Mouse (Mus musculus) cerebellum, postnatal 10 days (tissue): Measurements from ENCODE around the gene Bmp7.

Experiments
- DNase-seq, 2 experiments: peaks; one replicate each; pipeline ENCODE4 v3.0.0; 2021; ENCODE audit warnings: mixed read lengths in 2 of 2

The Bmp7 gene

DNA sequence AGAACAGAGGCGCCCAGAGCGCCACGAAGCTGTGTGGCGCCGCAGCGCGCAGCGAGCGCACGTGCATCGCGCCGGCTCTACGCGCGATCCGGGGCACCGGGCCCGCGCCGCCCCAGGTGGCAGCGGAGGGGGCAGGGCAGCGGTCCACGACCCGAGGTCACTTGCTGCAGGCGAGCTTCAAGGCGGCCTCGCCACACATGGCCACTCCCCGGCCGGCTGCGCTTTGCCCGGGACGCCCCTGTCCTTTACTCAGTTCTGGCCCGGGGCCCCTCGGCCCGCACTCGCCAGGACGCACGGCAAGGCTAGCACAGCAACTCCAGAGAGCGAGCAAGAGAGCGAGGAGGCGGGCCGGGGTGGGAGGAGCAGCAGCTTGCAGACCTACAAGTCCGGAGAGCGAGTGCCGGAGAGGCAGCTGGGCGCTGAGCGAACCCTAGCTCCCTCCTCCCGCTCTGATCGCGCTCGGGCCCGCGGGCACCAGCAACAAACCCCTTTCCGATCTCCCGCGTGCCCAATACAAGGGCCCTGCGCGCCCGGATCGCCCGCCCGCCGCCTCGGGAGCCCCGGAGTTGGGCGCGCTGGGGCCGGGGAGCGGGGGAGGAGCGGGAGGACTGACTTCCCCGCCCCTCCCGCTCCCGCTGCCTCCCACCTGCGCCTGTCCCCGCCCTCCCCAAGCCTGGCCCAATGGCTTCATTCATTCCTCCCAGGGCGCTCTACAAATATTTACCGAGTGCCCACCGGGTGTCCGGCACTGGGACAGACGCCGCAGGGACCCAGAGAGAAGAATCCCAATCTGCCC lies at the start of gene Bmp7:
Gene Bmp7 (minus strand): TSS at position 319 of the 796 bp plus-strand sequence.
- peak; percentile 54 to 67 for DNase-seq

DNA sequence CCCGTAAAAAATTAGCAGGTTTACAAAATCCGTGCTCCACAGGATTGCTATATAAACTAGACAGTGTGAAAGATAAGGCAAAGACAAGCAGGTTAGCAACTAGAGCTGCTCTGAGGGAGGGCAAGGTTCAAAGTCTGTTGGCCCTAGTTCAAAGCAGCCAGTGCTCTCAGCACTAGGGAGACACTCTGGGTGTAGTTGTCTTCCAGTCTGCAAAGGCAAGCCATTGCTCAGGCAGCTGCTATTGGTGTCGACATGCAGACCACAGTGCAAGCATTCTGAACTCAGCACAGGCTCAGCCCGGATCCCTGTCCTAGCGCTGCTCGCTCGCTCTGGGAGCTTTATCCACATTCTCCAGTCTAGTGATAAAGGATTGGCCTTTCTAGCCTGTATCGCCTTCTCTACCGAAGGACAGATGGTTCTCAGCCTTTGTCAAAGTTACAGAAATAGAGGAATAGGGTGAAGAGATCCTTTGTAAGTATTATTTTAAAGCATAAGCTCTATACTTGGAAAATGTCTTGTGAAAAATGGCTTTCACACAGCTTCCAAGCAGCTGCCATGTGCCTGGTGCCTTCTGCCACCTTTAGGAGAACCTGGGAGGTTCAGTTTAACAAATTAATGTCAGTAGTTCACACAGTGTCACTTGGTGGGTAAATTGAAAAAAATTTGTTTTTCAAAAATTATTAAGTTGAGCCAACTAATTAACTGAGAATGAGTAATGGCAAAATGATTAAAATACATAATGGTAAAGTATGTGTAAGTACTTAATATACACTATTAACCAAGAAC lies 42.8 kb upstream of the Bmp7 start:
- DNase-seq: no peak

DNA sequence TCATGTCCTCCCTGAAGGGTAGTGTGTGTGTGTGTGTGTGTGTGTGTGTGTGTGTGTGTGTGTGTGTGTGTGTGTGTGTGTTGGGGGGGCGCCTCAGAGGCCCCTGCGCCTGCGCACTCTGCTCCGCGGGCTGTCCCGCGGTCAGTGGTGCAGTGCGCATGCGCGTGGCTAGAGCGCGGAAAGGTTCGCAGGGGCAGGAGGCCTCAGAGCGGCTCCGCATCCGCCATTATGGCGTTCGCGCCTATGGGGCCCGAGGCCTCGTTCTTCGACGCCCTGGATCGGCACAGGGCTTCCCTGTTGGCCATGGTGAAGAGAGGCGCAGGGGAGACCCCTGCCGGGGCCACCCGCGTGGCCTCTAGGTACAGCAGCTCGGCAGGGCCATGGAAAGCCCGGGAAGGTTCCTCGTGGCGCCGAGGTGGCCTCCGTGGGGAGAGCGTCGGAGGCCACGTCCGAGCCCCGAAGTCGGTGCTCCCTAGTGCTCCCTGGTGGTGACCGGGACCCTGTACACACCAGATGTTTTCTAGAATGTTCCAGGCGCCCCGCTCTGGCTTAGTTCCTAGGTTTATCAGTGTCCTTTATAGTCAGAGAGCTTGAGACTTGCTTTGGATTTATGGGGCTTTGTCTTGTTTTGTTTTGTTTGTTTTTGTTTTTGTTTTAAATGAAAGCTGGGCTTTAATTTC lies 39.7 kb upstream of the Bmp7 start:
- no peak for DNase-seq

DNA sequence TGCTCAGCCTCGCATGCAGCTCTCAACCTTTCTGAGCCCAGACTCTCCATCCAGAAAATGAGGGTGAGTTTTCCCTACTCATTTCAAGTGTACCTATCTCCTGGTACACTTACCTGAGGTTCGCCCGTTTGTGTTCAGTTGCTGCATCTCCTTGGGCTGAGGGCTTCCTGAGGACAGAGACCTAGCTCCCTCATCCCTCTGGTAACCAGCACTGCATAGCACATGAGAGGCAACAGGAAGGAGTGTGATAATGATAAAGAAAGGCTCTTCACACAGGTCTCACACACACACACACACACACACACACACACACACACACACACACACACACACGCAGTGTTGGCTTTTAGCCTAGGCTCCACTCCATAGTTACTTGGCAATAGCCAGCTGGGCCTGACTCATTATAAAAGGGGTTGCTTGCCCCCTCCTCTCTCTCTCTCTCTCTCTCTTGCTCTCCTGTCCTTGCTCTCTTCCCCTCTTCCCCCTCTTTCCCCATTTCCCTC lies 38.1 kb upstream of the Bmp7 start:
- DNase-seq: peak; percentile 35 to 36

DNA sequence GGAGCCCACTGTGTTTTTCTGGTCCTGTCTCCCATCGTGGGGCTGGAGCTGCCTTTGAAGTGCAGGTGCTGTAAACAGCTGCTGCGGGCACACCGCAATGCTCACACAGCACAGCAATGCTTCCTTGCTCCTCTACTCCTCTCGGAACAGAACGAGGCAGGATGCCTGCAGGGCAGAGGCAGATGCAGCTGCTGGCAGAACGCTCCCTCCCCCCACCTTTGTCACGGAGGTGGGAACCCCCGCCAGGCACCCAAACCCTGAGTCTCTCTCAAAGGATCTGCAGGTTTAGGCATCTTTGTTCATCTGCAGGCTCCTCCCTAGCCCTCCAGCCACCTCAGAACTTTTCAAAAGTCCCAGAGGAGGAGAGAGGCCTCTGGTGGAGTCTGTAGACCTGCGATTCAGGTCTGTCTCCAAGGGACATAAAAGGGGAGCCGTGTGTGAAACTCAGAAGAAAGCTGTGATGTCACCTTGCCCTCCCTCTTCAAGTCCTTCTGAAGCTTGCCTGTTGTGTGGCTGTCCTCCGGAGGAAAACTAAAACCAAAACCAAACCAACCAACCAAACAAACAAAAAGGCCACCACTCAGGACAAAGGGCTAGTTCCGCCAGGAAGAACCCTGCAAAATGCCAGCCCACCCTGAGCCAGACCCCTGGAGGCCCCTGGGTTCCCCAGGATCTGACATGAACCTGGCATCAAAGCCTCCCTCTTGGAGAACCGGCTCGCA lies 37.4 kb upstream of the Bmp7 start, which contains the start of gene Spo11:
Gene Spo11 (plus strand): TSS at position 292 of the 722 bp plus-strand sequence.
- DNase-seq: peak in 1 of 2 experiments; percentile 23

DNA sequence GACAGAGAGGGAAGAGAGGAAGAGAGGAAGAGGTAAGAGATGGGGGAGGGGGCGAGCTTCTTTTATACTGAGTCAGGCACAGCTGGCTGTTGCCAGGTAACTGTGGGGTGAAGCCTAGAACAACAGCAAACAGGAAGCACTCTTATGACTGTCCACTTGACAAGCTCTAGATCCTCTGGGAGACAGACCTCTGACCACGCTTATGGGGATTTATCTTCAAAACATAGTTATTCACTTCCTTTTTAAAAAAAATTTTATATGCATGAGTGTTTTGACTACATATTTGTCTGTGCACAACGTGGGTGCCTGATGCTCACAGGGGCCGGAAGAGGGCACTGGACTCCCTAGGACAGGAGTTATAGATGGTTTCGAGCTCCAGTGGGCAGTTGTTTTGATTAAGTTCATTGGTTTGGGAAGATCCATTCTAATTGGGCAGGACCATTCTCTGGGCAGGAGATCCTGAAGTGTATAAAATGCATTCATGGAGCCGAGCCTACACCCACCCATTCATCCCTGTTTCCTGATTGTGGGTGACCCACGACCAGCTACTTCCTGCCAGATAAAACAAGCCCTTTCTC lies 36.6 kb upstream of the Bmp7 start:
- no peak for DNase-seq

DNA sequence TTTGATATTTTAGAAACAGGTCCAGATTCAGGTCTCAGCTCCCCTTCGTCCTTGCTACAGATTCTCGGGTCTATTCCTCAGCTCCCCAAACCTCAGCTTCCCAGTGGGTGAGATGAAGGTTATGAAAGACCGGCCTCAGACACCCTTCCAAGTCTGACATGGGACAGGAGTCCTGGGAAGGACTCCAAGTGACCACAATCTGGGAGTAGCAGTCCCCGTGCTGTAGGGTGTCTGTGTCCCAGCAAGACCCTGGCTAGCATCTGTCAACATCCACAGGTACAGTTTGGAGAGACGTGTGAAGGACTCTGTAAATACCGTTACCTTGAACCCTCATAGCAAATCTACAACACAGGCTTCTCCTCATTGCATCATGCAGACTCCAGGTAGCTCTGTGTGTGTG lies 35.0 kb upstream of the Bmp7 start:
- DNase-seq: no peak

DNA sequence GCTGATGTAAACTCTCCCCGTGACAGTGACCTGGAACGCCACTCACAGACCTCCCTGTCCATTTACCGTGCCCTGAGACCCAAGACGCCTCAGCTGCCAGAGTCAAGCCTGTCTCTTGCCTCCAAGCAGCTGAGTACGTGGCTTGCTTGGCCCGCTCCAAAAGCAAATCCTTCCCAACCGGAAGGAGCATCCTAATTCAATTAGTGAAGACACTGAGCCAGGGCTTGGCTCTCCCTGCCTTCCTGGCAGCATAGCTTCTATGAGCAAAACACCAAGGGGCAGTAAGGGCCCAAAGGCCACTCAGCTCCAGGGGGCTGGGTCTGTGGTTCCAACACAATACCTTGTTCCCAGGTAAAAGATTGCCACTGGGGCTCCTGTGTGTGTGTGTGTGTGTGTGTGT lies 34.6 kb upstream of the Bmp7 start:
- peak; percentile 82 to 84 for DNase-seq

DNA sequence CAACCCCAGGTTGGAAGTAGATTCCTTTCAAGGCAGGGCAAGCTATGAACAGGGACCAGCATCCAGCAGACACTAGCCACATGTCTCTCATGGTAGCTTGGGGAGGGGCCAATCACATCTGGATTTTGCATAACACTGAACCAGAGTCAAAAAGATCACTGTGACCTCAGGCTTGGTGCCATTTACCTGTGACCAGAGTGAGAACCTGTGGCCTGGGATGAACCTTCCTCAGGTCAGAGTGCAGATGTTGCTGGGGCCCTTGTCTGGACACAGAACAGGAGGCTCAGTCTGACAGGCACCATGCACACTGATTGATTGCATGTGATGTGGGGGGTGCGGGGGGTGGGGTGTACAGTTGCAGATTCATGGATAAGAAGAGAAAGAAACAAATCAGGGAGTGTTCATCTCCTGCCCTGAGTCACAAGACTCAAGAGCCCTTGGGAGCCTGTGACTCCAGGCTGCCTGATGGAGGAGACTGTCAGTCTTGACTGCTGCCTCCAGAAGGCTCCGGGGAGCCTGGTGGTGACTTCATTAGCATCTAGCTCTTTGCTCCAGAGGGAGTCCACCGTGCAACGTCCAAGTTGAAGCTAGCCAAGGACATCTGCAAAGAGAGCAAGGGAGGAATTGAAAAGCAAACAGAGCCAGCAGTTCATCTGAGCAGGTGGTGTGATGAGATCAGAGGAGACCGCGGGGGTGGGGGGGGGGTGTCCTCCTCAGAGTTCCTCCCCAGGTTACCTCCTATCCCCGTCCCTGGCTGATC lies 33.9 kb upstream of the Bmp7 start:
- peak in 1 of 2 experiments; percentile 35 for DNase-seq

DNA sequence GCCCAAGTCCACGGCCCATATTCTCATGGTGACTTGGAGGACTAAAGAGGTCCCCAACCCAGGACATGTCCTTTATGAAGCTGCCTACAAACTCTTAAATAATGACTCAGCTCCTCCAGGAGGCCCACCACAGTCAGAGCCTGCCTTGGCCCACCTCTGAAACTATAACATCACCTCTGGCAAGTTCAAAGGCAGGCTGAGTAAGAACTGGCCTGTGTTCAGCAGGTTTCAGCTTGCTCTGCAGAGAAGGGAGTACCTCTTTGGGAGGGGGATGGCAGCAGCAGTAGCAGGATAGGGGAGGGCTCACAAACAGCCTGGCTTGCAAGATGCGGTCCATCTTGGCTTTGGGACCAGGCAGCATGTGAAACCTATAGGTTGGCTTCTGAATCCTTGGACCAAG lies 31.7 kb upstream of the Bmp7 start:
- no peak for DNase-seq

DNA sequence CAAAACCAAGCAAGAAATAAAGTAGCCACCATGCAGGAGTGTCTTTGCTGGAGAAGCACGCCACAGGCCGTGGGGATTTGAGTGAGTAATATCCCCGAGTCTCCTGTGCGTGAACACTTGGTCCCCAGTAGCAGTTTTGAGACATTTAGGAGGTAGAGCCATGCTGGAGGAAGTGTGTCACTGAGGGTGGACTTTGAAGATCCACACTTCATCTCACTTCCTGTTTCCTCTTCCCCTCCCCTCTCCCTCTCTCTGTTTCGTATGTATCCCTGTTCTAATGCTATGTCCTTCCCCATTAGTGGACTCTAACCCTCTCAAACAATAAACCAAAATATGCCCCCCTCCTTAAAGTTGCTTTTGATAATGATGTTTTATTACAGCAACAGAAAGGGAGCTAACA lies 26.4 kb upstream of the Bmp7 start:
- DNase-seq: no peak

DNA sequence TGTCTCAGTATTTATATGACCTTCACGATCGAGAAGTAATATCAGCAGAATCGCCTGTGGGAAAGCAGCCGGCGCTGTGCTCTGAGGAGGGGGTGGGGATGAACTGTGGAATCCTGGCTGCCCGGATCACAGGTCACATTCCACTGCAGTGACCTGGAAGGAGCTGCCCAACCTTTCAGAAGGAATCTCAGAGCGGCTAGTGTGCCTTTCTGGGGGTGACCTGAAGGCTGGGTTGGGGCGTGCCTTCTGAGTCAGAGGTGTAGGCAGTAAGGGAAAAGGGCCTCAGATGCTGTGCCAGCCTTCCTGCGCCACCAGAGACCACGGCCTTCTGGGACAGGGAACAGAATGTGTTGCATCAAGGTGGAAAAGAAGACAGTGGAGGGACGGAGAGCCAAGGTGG lies 25.1 kb upstream of the Bmp7 start:
- no peak for DNase-seq

DNA sequence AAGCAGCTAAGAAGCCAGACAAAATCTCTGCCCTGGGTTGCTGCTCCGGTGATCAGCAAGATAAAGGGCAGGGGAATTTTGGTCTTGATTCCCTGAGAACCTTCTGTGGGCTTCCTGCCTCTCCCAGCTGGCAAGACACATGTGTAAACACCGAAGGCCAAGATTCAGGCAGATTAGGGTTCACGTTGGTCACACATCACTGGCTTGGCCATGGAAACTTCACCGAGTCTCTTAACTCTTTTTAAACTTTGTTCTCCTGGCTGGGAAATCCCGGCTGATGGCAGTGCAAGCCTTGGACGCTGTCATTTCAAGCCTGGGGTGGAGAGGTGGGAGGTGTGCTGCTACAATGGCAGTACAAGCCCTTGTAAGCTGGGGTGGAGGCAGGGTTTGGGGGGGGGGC lies 21.1 kb upstream of the Bmp7 start:
- DNase-seq: no peak

DNA sequence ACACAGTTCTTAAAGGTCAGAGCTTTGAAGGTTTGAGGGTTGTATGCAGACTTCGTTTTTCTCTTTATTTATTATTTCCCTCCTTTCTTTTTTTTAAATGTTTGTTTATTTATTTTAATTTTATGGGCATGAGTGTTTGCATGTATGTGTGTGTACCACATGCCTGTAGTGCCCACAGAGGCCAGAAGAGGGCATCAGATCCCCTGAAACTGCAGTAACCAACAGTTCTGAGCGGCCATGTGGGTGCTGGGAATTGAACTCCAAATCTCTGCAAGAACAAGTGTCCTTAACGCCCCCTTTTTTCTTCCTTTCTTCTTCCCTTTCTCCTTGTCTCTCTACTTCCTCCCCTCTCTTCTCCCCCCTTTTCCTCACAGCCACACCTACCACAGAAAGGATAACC lies 20.2 kb upstream of the Bmp7 start:
- no peak for DNase-seq

DNA sequence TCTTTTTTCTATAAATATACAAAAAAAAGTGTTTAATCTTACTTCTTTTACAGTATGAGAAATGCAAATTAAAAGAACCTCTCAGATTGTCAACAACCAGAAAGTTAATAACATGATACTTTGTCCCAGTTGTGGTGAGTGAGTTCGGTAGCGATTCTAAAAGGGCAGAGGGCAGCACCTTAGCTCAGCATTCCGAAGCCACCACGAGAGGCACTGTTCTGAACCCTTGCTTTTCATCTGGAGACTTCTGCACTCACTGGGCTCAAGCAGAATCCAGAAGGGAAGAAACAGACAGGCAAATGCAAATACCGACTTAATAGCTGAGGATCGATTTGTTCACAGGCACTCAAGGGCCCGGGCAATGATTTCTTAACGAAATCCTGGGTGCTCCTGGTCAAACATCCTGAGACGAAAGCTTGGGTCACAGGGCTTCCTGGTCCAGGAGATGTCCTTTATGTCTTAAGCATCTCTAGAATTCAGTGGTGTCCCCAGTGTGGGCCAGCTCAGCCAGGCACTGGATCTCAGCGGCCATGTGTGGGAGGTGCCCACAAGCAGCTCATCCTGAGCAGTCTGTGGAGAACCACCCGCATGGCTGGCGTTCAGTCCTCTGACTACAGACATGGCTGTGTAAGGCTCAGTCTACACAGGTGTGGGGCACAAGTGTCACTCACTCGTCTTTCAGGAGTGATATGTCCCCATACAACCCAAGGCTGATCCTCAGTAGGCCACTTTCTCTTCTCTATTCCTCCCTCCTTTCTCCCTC lies 19.1 kb upstream of the Bmp7 start:
- no peak for DNase-seq

DNA sequence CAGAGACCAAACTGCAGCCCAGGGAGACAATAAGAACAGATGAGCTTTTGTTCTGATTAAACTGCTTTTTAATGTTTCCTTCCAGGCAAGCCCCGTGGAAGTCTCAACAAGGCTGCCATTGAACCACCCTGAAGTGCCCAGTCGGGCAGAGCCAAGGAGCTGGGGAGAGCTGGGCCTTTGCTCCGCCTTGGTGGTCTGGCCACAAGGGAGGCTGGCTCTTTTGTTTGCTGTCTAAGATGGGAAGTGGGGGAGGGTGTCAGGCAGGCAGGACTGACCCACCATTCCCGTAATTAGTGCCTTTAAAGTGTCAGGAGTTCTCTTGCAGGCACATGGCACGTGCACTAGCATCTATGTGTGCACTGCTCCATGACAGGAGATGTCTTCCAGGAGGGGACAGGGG lies 18.5 kb upstream of the Bmp7 start:
- DNase-seq: no peak

DNA sequence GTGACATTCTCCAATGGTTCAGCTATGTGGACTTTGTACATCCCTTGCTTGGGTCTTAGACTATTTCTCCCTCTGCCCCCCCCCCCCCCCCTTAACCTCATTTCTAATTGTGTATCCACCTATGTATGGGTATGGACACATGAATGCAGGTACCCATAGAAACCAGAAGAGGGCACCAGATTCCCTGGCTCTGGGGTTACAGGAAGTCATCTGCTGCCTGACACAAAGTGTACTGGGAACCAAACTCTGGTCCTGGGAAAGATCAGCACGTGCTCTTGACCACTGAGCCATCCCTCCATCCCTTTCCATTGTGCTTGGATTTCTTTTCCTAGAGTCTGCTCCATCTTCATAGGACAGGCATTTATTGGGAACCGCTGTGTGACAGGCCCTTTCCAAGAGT lies 11.9 kb upstream of the Bmp7 start:
- DNase-seq: no peak

DNA sequence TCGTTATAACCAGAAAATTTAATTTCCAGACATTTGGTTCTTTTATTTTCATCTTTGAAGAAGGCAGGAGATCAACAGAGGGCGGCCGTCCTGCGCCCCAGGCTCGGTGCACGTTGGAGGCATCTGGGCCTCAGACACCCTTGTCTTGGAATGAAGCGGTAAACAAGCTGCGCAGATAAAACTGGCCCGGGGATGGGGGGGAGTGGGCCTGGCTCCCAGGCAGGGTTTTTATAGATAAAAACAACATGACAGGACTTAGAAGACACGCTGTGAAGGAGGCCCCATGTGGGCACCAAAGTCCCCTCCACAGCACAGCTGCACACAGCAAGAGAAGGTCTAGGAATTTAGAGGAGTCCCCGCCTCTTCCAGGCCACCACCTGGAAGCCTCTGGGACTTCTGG lies 10.6 kb upstream of the Bmp7 start:
- no peak for DNase-seq

DNA sequence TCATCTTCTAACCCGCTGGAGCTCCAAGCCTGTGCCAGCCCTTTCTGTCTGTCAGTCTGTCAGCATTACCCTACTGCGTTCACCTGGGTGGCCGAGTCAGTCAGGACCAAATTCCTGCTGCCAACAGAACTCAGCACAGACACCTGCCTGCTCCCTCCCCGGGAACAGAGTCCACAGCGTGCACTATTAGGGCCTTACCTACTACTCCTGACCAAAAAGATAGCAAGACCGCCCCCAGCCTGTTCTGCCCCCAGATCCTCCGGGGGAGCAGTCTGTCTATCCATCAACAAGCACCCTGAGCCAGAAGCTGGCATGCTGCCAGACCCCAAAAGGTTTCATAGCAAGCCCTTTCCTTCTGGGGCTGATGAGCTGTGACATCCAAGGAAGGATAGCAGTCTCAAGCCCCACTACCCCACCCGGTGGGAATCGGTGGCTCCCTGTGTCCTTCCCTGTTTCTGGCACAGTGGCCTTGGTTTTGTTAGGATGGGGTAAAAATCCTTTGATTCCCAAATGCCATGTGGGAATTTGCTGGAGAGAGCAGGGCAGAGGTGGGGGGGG lies 10.1 kb upstream of the Bmp7 start:
- DNase-seq: peak; percentile 41 to 47

DNA sequence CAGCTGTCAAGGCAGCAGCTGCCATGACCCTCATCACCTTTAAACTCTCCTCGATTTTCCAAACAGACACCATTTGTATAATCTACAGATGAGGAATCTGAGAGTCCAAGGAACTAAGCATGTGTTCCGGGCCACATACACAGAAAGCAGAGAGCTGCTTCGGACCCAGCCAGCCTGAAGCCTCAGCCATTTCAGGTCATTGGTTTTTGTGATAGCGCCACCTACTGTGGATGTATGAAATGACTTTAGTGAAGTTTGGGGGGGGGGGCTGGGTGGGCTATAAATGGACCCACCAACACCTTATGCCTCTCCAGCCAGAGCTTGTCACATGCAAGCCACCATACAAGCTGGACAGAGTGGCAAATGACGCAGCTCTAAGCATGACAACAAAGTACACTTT lies 8.9 kb upstream of the Bmp7 start:
- DNase-seq: no peak

DNA sequence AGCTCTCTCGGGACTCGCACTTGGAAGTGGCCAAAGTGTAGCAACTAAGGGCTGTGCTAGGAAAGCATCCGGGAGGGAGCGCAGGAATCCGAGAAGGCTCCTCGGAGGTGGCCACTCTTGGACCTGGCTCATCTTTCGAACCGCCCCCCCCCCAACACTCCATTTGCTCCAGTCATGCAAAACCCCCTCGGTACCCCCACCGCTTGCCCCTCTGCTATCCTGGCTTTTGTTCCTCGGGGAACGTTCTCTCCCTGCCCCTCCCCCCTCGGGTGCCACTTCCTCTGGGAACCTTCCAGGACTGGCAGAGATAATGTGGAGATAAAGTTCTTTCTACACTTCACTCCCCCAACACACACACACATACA lies 660 bp upstream of the Bmp7 start:
- no peak for DNase-seq
